Mouse (Mus musculus): Measurements from ENCODE around the gene Traf5.

Traf5 gene

GRCm38 (mm10) chr1:192092879-192093660, 711 bp upstream of the Traf5 start:
- DNase-seq (ENCODE audit: low read depth, low spot score) = peak; percentile 96

- DNase-seq (ENCODE audit: low read depth, low spot score) = peak; percentile 30
These were observed 1.4 kb downstream of the Traf5 start for GRCm38 (mm10) chr1:192090689-192091567.

- DNase-seq (ENCODE audit: low read depth, low spot score) = peak; percentile 36
These were observed 2.1 kb downstream of the Traf5 start for GRCm38 (mm10) chr1:192090281-192090680.

- DNase-seq (ENCODE audit: low read depth, low spot score) = no peak
These were observed 2.9 kb downstream of the Traf5 start for GRCm38 (mm10) chr1:192089208-192090166.

GRCm38 (mm10) chr1:192088011-192088410, 4.3 kb downstream of the Traf5 start:
- no peak for DNase-seq (ENCODE audit: low read depth, low spot score)

- no peak for DNase-seq (ENCODE audit: low read depth, low spot score)
These were observed 5.3 kb downstream of the Traf5 start for GRCm38 (mm10) chr1:192087098-192087497.

GRCm38 (mm10) chr1:192086279-192087037, 5.9 kb downstream of the Traf5 start:
- no peak for DNase-seq (ENCODE audit: low read depth, low spot score)

GRCm38 (mm10) chr1:192085218-192085617, 7.1 kb downstream of the Traf5 start:
- DNase-seq (ENCODE audit: low read depth, low spot score) = no peak

- no peak for DNase-seq (ENCODE audit: low read depth, low spot score)
These were observed 9.7 kb downstream of the Traf5 start for GRCm38 (mm10) chr1:192082646-192083045.

GRCm38 (mm10) chr1:192081129-192081528, 11.2 kb downstream of the Traf5 start:
- no peak for DNase-seq (ENCODE audit: low read depth, low spot score)

GRCm38 (mm10) chr1:192079121-192079520, 13.2 kb downstream of the Traf5 start:
- no peak for DNase-seq (ENCODE audit: low read depth, low spot score)

GRCm38 (mm10) chr1:192078406-192078805, 14.0 kb downstream of the Traf5 start:
- DNase-seq (ENCODE audit: low read depth, low spot score) = no peak

- peak; percentile 87 for DNase-seq (ENCODE audit: low read depth, low spot score)
These were observed 15.4 kb downstream of the Traf5 start for GRCm38 (mm10) chr1:192076796-192077535.

GRCm38 (mm10) chr1:192076101-192076500, 16.3 kb downstream of the Traf5 start:
- DNase-seq (ENCODE audit: low read depth, low spot score) = peak; percentile 31

GRCm38 (mm10) chr1:192074824-192075223, 17.5 kb downstream of the Traf5 start:
- no peak for DNase-seq (ENCODE audit: low read depth, low spot score)

GRCm38 (mm10) chr1:192072426-192072825, 19.9 kb downstream of the Traf5 start:
- peak; percentile 90 for DNase-seq (ENCODE audit: low read depth, low spot score)

GRCm38 (mm10) chr1:192070618-192071051, 21.7 kb downstream of the Traf5 start:
- peak; percentile 79 for DNase-seq (ENCODE audit: low read depth, low spot score)

- DNase-seq (ENCODE audit: low read depth, low spot score) = peak; percentile 94
These were observed 22.3 kb downstream of the Traf5 start for GRCm38 (mm10) chr1:192069971-192070591.

- no peak for DNase-seq (ENCODE audit: low read depth, low spot score)
These were observed 24.2 kb downstream of the Traf5 start for GRCm38 (mm10) chr1:192068188-192068587.
